Mouse (Mus musculus) Patski (cell line): ENCODE measurements around the gene Cldnd2. TPM values are rescaled to one million over a fixed set of nuclear protein-coding genes. Genes with fewer than 3 reads are reported as not detected.

Source experiments
- ATAC-seq: fragments of 100-300 bp; one replicate; pipeline ENCODE4 v1.8.0; 2021
- CTCF ChIA-PET: fragments of 350-600 bp; sonication (Branson Sonifier 250); formaldehyde crosslinking; loops from one replicate; lab custom pipeline; 2022; ENCODE audit warnings: inconsistent platforms; lab: Charles Lee
- POLR2A ChIA-PET: fragments of 350-600 bp; sonication (Branson Sonifier 250); formaldehyde crosslinking; loops from one replicate; lab custom pipeline; 2022; ENCODE audit warnings: antibody characterized with exemption, inconsistent platforms; lab: Charles Lee
- DNase-seq: peaks from one replicate; pipeline ENCODE4 v3.0.0-alpha.2; 2011; ENCODE audit warnings: low read depth, low spot score
- H3K27me3 ChIP-seq: fragments of 371-371 bp; one replicate; pipeline ENCODE4 v1.5.1; 2021
- CTCF ChIP-seq: fragments of 100-300 bp; IDR thresholded peaks from one replicate; pipeline ENCODE4 v1.5.1; 2021
- in situ Hi-C: fragments of 300-500 bp; cut with MboI; formaldehyde crosslinking; loops from 3 replicates; pipeline ENCODE4 v1.11.1; 2018; ENCODE audit warnings: low pct_unique_long_range_greater_than_20kb, mixed read lengths
- polyA plus RNA-seq: library from polyadenylated mRNA; unstranded; gene quantifications from one replicate; pipeline ENCODE4 v1.2.3, GENCODE M21; 2021

The Cldnd2 gene
- polyA plus RNA-seq, 1 experiment from 2014 or later: not detected

GRCm38 (mm10) chr7:43423991-43424625, 16.5 kb upstream of the Cldnd2 start:
- no peaks in the 10 kb centered on the region for H3K27me3 ChIP-seq
- POLR2A ChIA-PET: interaction anchor here (0.6 to 1.1 kb wide), 5 partner anchors 8 to 919 kb away, joined by 3 to 4 read pairs (median 3); partner anchors contain the start of gene Zfp141
- CTCF ChIA-PET: interaction anchor here (0.7 to 3.4 kb wide), 6 partner anchors 16 to 119 kb away, joined by 3 to 17 read pairs (median 8); partner anchors contain the start of genes Etfb and Gm45233
- DNase-seq (no peak), ATAC-seq (no peak)
- no peak for TF ChIP-seq CTCF
- in situ Hi-C loops: no loop called here

DNA sequence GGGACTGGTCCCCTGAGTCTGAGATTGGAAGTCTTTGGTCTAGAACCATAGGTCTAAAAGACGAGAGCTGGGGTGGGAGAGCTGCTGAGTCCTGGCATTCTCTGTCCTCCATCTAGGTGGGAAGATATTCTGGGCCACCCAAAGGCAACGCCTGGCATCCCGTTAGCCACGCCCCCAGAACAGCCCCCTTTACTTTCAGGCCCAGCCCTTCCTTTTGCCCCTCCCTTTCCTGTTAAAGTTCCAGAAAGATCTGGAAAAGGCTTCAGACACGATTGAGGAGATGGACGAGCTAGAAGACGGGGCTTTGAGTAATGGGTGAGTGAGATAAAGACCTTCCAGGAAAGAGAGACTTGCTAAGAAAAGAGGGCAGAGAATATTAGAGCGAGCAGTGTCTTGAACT, 13.2 kb upstream of the Cldnd2 start, which contains the start of gene Lim2:
Lim2 (plus strand) TSS at position 265 of the 400 bp plus-strand sequence.
- DNase-seq (no peak), ATAC-seq (no peak)
- in situ Hi-C loops: no loop called here
- TF ChIP-seq CTCF: no peak
- no peaks in the 10 kb centered on the region for H3K27me3 ChIP-seq
- POLR2A ChIA-PET: no interaction called here
- CTCF ChIA-PET: no interaction called here

- CTCF ChIA-PET: no interaction called here
- POLR2A ChIA-PET: no interaction called here
- H3K27me3 ChIP-seq: no peaks in the 10 kb centered on the region
- TF ChIP-seq CTCF: no peak
- ATAC-seq (no peak), DNase-seq (no peak)
- in situ Hi-C loops: no loop called here
These were observed 11.1 kb upstream of the Cldnd2 start for GRCm38 (mm10) chr7:43429500-43429899.

DNA sequence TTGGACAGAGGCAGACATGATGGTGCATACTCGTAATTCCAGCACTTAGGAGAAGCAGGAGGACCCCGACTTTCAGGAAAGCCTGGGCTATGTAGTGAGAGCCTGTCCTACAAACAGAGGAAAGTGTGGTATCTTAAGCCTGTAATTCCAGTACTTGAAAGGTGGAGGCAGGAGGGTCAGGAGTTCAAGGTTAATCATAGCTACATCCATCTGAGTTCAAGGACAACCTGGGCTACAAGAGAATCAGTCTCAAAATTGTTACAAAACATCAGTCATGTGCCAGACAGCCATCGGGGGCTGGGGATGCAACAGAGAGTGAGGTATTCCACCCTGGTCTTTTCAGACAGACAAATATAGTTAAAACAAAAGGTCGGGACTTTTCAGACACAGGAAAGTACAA, 7.7 kb upstream of the Cldnd2 start:
- DNase-seq: no peak
- no peak for TF ChIP-seq CTCF
- no peak for ATAC-seq
- in situ Hi-C loops: no loop called here
- POLR2A ChIA-PET: no interaction called here
- H3K27me3 ChIP-seq: no peaks in the 10 kb centered on the region
- CTCF ChIA-PET: no interaction called here

GRCm38 (mm10) chr7:43434676-43435075, 5.9 kb upstream of the Cldnd2 start:
- in situ Hi-C loops: no loop called here
- TF ChIP-seq CTCF: no peak
- no peak for DNase-seq
- H3K27me3 ChIP-seq: no peaks in the 10 kb centered on the region
- ChIA-PET POLR2A (no interaction called here), CTCF (interaction anchor here (0.6 to 3.6 kb wide), 2 partner anchors 9 to 12 kb away, joined by 3 to 12 read pairs; partner anchors contain the start of genes Etfb and Gm45233)
- no peak for ATAC-seq

- in situ Hi-C loops: no loop called here
- ATAC-seq (no peak), DNase-seq (no peak)
- TF ChIP-seq CTCF: no peak
- POLR2A ChIA-PET: no interaction called here
- CTCF ChIA-PET: interaction anchor here (1.5 to 3.6 kb wide), 2 partner anchors 14 to 24 kb away, joined by 3 to 12 read pairs; no protein-coding TSS in a partner anchor
- H3K27me3 ChIP-seq: no peaks in the 10 kb centered on the region
These were observed 4.0 kb upstream of the Cldnd2 start, which contains the start of gene Nkg7 for GRCm38 (mm10) chr7:43436341-43437255. Gene Nkg7 (plus strand): TSS chr7:43437073.

DNA sequence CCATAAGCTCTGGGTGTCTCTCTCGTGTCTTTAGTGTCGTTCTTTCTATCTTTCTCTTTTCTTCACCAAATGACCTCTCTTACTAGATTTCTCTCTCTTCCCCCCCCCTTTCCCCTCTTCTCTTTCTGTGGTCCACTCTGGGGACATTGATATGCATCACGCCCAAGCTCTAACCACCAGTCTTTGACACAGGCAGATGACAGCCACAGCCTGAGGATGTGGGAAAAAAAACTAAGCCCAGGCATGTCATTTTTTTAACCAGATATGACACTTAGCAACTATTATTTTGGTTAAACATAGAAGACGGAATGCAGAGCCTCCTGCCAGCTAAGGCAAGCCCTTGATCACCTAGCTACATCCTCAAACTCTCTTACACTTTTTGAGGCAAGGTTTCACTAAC, 2.0 kb upstream of the Cldnd2 start:
- no peak for TF ChIP-seq CTCF
- in situ Hi-C loops: no loop called here
- no peak for DNase-seq
- no peak for ATAC-seq
- no peaks in the 10 kb centered on the region for H3K27me3 ChIP-seq
- ChIA-PET POLR2A (no interaction called here), CTCF (interaction anchor here (1.5 kb wide), 1 partner anchor 28 kb away, joined by 4 read pairs; no protein-coding TSS in a partner anchor)

DNA sequence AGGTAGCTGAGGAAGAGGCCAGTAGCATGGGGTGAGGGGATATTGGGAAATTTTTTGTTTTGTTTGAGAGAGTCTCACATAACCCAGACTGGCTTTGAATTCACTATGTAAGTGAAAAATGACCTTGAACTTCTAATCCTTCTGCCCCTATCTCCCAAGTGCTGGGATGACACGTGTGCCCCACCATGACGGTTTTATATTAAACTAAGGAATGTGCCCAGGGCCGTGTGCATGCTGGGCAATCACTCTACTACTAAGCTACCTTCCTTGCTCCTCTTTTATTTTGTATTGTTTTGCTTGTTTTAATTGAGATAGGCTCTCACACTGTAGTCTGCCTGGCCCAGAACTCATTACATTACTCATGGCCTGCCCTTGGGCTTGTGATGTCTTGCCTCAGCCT, 489 bp downstream of the Cldnd2 start:
- ATAC-seq: no peak
- in situ Hi-C loops: loop anchor here (10.0 kb wide), 1 partner anchor 126 kb away; the partner anchor contains the start of gene Zfp715
- no peak for DNase-seq
- ChIA-PET POLR2A (interaction anchor here (0.7 kb wide), 2 partner anchors 16 to 45 kb away, joined by 3 to 4 read pairs; no protein-coding TSS in a partner anchor), CTCF (interaction anchor here (0.9 kb wide), 1 partner anchor 26 kb away, joined by 3 read pairs; no protein-coding TSS in a partner anchor)
- no peaks in the 10 kb centered on the region for H3K27me3 ChIP-seq
- TF ChIP-seq CTCF: no peak

GRCm38 (mm10) chr7:43442684-43443083, 2.1 kb downstream of the Cldnd2 start:
- no peaks in the 10 kb centered on the region for H3K27me3 ChIP-seq
- ATAC-seq (no peak), DNase-seq (no peak)
- POLR2A ChIA-PET: interaction anchor here (0.7 to 1.1 kb wide), 2 partner anchors 16 to 19 kb away, joined by 3 read pairs; no protein-coding TSS in a partner anchor
- in situ Hi-C loops: loop anchor here (10.0 kb wide), 1 partner anchor 128 kb away; the partner anchor contains the start of gene Zfp715
- CTCF ChIA-PET: interaction anchor here (1.2 to 2.2 kb wide), 3 partner anchors 8 to 20 kb away, joined by 4 to 11 read pairs (median 5); no protein-coding TSS in a partner anchor
- no peak for TF ChIP-seq CTCF
